Mouse (Mus musculus) CH12.LX (cell line): ENCODE results near the gene Wars2. TPM values are rescaled to one million over a fixed set of nuclear protein-coding genes. Genes with fewer than 3 reads are reported as not detected.

Experiments
- DNase-seq: peaks from one replicate; pipeline ENCODE4 v3.0.0-alpha.2; 2013; ENCODE audit errors: extremely low read depth
- H3K27ac ChIP-seq: 2 replicates; pipeline ENCODE4 v1.5.1; 2012; ENCODE audit warnings: low read depth, mild to moderate bottlenecking, control low read depth, moderate library complexity; ENCODE audit not compliant: insufficient read depth
- H3K27me3 ChIP-seq: replicated peaks from 2 replicates; pipeline ENCODE3; 2012; ENCODE audit warnings: inconsistent platforms
- H3K36me3 ChIP-seq, 2 experiments: replicated peaks in 1 of 2; 2 replicates each; pipeline versions ENCODE3 to v1.6.1; 2012; ENCODE audit warnings: inconsistent platforms in 1 of 2, low read length in 1 of 2, mild to moderate bottlenecking in 1 of 2, mixed read lengths in 1 of 2, moderate library complexity in 1 of 2; ENCODE audit not compliant: control insufficient read depth in 1 of 2, insufficient read depth in 1 of 2
- H3K4me1 ChIP-seq, 2 experiments: 2 replicates each; pipeline ENCODE4 v1.6.1; 2012; ENCODE audit warnings: inconsistent platforms in 1 of 2, moderate library complexity in 1 of 2; ENCODE audit not compliant: insufficient read depth in 2 of 2, control insufficient read depth in 1 of 2
- H3K4me2 ChIP-seq: 2 replicates; pipeline ENCODE4 v1.6.1; 2012; ENCODE audit warnings: low read depth, mild to moderate bottlenecking, control low read depth; ENCODE audit not compliant: poor library complexity, insufficient read depth, severe bottlenecking
- H3K4me3 ChIP-seq, 3 experiments: fragments of 150-350 bp in 1 of 3; sonication (generic) in 1 of 3; replicated peaks in 1 of 3; 2 replicates each; pipeline versions ENCODE3 to v1.5.1; 2011 to 2012; ENCODE audit warnings: low read depth in 2 of 3, low read length in 2 of 3, mild to moderate bottlenecking in 2 of 3, moderate library complexity in 2 of 3, control low read depth in 1 of 3, improper control_type of control experiment in 1 of 3, inconsistent platforms in 1 of 3, mixed read lengths in 1 of 3; ENCODE audit not compliant: poor library complexity in 1 of 3
- H3K79me2 ChIP-seq: replicated peaks from 2 replicates; pipeline ENCODE4 v1.6.1; 2012; ENCODE audit warnings: mild to moderate bottlenecking, moderate library complexity; ENCODE audit not compliant: control insufficient read depth, poor library complexity, insufficient read depth, severe bottlenecking; ENCODE audit errors: extremely low read depth
- H3K9ac ChIP-seq: 2 replicates; pipeline ENCODE4 v1.6.1; 2012; ENCODE audit warnings: low read depth, mild to moderate bottlenecking, control low read depth, moderate library complexity; ENCODE audit not compliant: insufficient read depth
- H3K9me3 ChIP-seq: replicated peaks from 2 replicates; pipeline ENCODE3; 2012; ENCODE audit warnings: low read length, inconsistent platforms, mixed read lengths
- BHLHE40 ChIP-seq: IDR thresholded peaks from 2 replicates; pipeline ENCODE4 v1.6.1; 2011; ENCODE audit warnings: mild to moderate bottlenecking, low read depth, low read length, improper control_type of control experiment
- CHD2 ChIP-seq: IDR thresholded peaks from 2 replicates; pipeline ENCODE4 v1.6.1; 2011; ENCODE audit warnings: low read length, improper control_type of control experiment
- CTCF ChIP-seq, 2 experiments: IDR thresholded peaks in 1 of 2; conservative IDR thresholded peaks in 1 of 2; 2 replicates each; pipeline ENCODE4 v1.5.1; 2011 to 2012; ENCODE audit warnings: low read depth in 2 of 2, low read length in 2 of 2, improper control_type of control experiment in 1 of 2, inconsistent platforms in 1 of 2, mild to moderate bottlenecking in 1 of 2, moderate library complexity in 1 of 2
- E2F4 ChIP-seq: IDR thresholded peaks from 2 replicates; pipeline ENCODE4 v1.6.1; 2011; ENCODE audit warnings: low read depth, low read length, improper control_type of control experiment; ENCODE audit not compliant: insufficient replicate concordance
- ELF1 ChIP-seq: IDR thresholded peaks from 2 replicates; pipeline ENCODE4 v1.6.1; 2014; ENCODE audit warnings: low read depth, mild to moderate bottlenecking, inconsistent platforms, low read length, improper control_type of control experiment
- GABPA ChIP-seq: IDR thresholded peaks from 2 replicates; pipeline ENCODE4 v1.6.1; 2012; ENCODE audit warnings: low read depth, low read length, improper control_type of control experiment, inconsistent platforms; ENCODE audit not compliant: insufficient replicate concordance
- IRF4 ChIP-seq: IDR thresholded peaks from 2 replicates; pipeline ENCODE4 v1.6.1; 2014; ENCODE audit warnings: low read depth, mild to moderate bottlenecking, inconsistent platforms, low read length, improper control_type of control experiment
- JUN ChIP-seq: IDR thresholded peaks from 2 replicates; pipeline ENCODE4 v1.6.1; 2011; ENCODE audit warnings: low read depth, mild to moderate bottlenecking, low read length, improper control_type of control experiment, moderate library complexity; ENCODE audit not compliant: insufficient read depth
- JUND ChIP-seq: conservative IDR thresholded peaks from 2 replicates; pipeline ENCODE4 v1.6.1; 2011; ENCODE audit warnings: low read depth, low read length, improper control_type of control experiment
- KAT2A ChIP-seq: IDR thresholded peaks from 2 replicates; pipeline ENCODE4 v1.6.1; 2012; ENCODE audit warnings: low read length, improper control_type of control experiment, inconsistent platforms; ENCODE audit not compliant: insufficient replicate concordance
- MXI1 ChIP-seq: IDR thresholded peaks from 2 replicates; pipeline ENCODE4 v1.6.1; 2011; ENCODE audit warnings: mild to moderate bottlenecking, low read depth, low read length, improper control_type of control experiment
- MYC ChIP-seq: IDR thresholded peaks from 2 replicates; pipeline ENCODE4 v1.6.1; 2011; ENCODE audit warnings: low read depth, mild to moderate bottlenecking, improper control_type of control experiment, low read length
- NELFE ChIP-seq: IDR thresholded peaks from 2 replicates; pipeline ENCODE4 v1.6.1; 2011; ENCODE audit warnings: low read depth, low read length, improper control_type of control experiment
- NRF1 ChIP-seq: IDR thresholded peaks from 2 replicates; pipeline ENCODE4 v1.6.1; 2014; ENCODE audit warnings: low read depth, mild to moderate bottlenecking, inconsistent platforms, low read length, improper control_type of control experiment, moderate library complexity
- PAX5 ChIP-seq: IDR thresholded peaks from 2 replicates; pipeline ENCODE4 v1.6.1; 2012; ENCODE audit warnings: low read length, inconsistent platforms, mixed read lengths
- RAD21 ChIP-seq: IDR thresholded peaks from 2 replicates; pipeline ENCODE4 v1.6.1; 2011; ENCODE audit warnings: low read depth, mild to moderate bottlenecking, low read length, improper control_type of control experiment, moderate library complexity
- RCOR1 ChIP-seq: conservative IDR thresholded peaks from 2 replicates; pipeline ENCODE4 v1.6.1; 2012; ENCODE audit warnings: low read depth, mild to moderate bottlenecking, inconsistent platforms, low read length, improper control_type of control experiment
- TCF12 ChIP-seq: IDR thresholded peaks from 2 replicates; pipeline ENCODE4 v1.6.1; 2014; ENCODE audit warnings: low read depth, mild to moderate bottlenecking, inconsistent platforms, low read length, improper control_type of control experiment
- USF1 ChIP-seq: IDR thresholded peaks from 2 replicates; pipeline ENCODE4 v1.6.1; 2014; ENCODE audit warnings: low read depth, mild to moderate bottlenecking, inconsistent platforms, low read length, improper control_type of control experiment
- USF2 ChIP-seq: conservative IDR thresholded peaks from 2 replicates; pipeline ENCODE4 v1.6.1; 2011; ENCODE audit warnings: low read depth, low read length, improper control_type of control experiment
- ZC3H11A ChIP-seq: IDR thresholded peaks from 2 replicates; pipeline ENCODE4 v1.6.1; 2012; ENCODE audit warnings: low read depth, mild to moderate bottlenecking, inconsistent platforms, low read length, improper control_type of control experiment
- ZNF384 ChIP-seq: IDR thresholded peaks from 2 replicates; pipeline ENCODE4 v1.6.1; 2012; ENCODE audit warnings: low read depth, low read length, improper control_type of control experiment, inconsistent platforms
- dilution Hi-C: fragments of 300-500 bp; cut with MboI; formaldehyde crosslinking; loops from 2 replicates; pipeline ENCODE4 v1.14.3; 2020; ENCODE audit warnings: low sequenced_read_pairs; ENCODE audit not compliant: extremely low pct_unique_long_range_greater_than_20kb, extremely low pct_ligation_motif_present
- in situ Hi-C: fragments of 300-500 bp; cut with MboI; formaldehyde crosslinking; loops from 3 replicates; pipeline ENCODE4 v1.14.3; 2019; ENCODE audit warnings: low sequenced_read_pairs, low pct_ligation_motif_present, low pct_unique_long_range_greater_than_20kb, mixed read lengths
- polyA plus RNA-seq: library from polyadenylated mRNA; unstranded; fragments of >175 nt; gene quantifications from 2 replicates; pipeline ENCODE4 v1.2.1, GENCODE M21; 2012; ENCODE audit warnings: low read depth; ENCODE audit not compliant: insufficient read length
- total RNA-seq, 2 experiments: library from RNA; depleted of rRNA; stranded (reverse); fragments of 300-350 nt in 1 of 2; fragments of >200 nt in 1 of 2; gene quantifications; 2 replicates each; pipeline ENCODE4 v1.2.3; 2012 to 2014

Gene Wars2
- total and polyA plus RNA-seq, 3 experiments: 7.1 to 10.2 (median 8.6) TPM

- no peaks in the 10 kb centered on the region for H3K36me3 ChIP-seq
- no peaks in the 10 kb centered on the region for H3K27me3 ChIP-seq
- dilution Hi-C loops: no loop called here
- TF ChIP-seq USF2 (no peak), USF1 (no peak), E2F4 (no peak), NRF1 (no peak), ZC3H11A (no peak), NELFE (no peak), BHLHE40 (no peak), RAD21 (no peak), TCF12 (no peak), JUN (no peak), JUND (no peak), MXI1 (no peak)
- in situ Hi-C loops: no loop called here
- no peak overlapping the region for H3K27ac ChIP-seq
- no peak overlapping the region for H3K9ac ChIP-seq
- H3K4me3 ChIP-seq: no peak overlapping the region
- no peaks in the 10 kb centered on the region for H3K9me3 ChIP-seq
- H3K4me2 ChIP-seq: no peak overlapping the region
- H3K79me2 ChIP-seq: no peaks in the 10 kb centered on the region
- no peaks in the 10 kb centered on the region for H3K4me1 ChIP-seq
- no peak for DNase-seq
Observed at GRCm38 (mm10) chr3:99130521-99130920, 10.3 kb upstream of the Wars2 start.

DNA sequence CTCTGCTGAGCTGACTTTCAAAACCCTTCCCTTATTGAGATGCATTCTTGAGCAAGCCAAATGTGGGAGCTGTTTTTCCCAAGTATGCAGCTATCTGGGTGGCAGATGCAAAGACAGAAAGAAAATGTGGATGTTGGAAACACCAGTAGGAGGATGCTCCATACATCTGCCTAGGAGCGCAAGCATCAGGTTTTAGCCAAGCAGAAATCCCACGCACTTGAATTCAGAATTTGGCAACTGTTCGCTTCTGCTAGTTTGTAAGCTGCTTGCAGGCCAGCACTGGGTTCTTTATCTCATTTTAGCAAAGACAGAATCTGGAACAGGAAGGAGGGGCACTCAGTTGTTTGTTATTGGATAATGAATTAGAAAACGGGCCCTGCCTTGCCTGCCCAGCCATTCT, 8.9 kb upstream of the Wars2 start:
- H3K4me3 ChIP-seq: no peak overlapping the region
- H3K9me3 ChIP-seq: no peaks in the 10 kb centered on the region
- in situ Hi-C loops: no loop called here
- no peak overlapping the region for H3K4me2 ChIP-seq
- no peaks in the 10 kb centered on the region for H3K79me2 ChIP-seq
- DNase-seq: no peak
- H3K9ac ChIP-seq: no peak overlapping the region
- no peaks in the 10 kb centered on the region for H3K4me1 ChIP-seq
- dilution Hi-C loops: no loop called here
- H3K36me3 ChIP-seq: no peaks in the 10 kb centered on the region
- no peak for TF ChIP-seq PAX5
- no peak for TF ChIP-seq GABPA
- no peak for TF ChIP-seq KAT2A
- no peak for TF ChIP-seq CTCF (conservative IDR thresholded peaks at IDR 0.05 in 1 of 2, IDR thresholded peaks at IDR 0.05 in 1 of 2; ENCODE audit: low read depth in 2 of 2, low read length in 2 of 2)
- no peak for TF ChIP-seq MXI1
- no peak for TF ChIP-seq IRF4
- TF ChIP-seq CHD2: no peak
- no peak for TF ChIP-seq NELFE
- no peak for TF ChIP-seq ELF1
- no peak for TF ChIP-seq RAD21
- TF ChIP-seq RCOR1: no peak
- no peak for TF ChIP-seq ZNF384
- TF ChIP-seq MYC: no peak
- no peak for TF ChIP-seq USF1
- TF ChIP-seq JUN: no peak
- no peak for TF ChIP-seq ZC3H11A
- no peaks in the 10 kb centered on the region for H3K27me3 ChIP-seq
- H3K27ac ChIP-seq: no peak overlapping the region
